Mouse (Mus musculus) olfactory bulb, adult 2 months (tissue): Measurements from ENCODE around the gene Smoc1.

Experiments used
- CTCF ChIP-seq: fragments of 200-500 bp; IDR thresholded peaks from 2 replicates; pipeline ENCODE4 v1.5.1; 2012; ENCODE audit warnings: low read depth, mild to moderate bottlenecking, low read length, moderate library complexity; ENCODE audit not compliant: insufficient read depth
- POLR2A ChIP-seq: fragments of 200-500 bp; IDR thresholded peaks from 2 replicates; pipeline ENCODE4 v1.6.1; 2012; ENCODE audit warnings: mild to moderate bottlenecking, low read depth, low read length, moderate library complexity; ENCODE audit not compliant: insufficient read depth

GRCm38 (mm10) chr12:81219339-81219738 is 192.7 kb downstream of the Smoc1 start:
- TF ChIP-seq POLR2A = no peak
- TF ChIP-seq CTCF = no peak
